Mouse (Mus musculus) urinary bladder, postnatal 4 days (tissue): ENCODE data around the gene Man2c1.
A peak's percentile ranks its signal among the peaks of the same experiment; 100 is the strongest.

Experiments
- DNase-seq, 2 experiments: peaks; one replicate each; pipeline ENCODE4 v3.0.0; 2021 to 2022; ENCODE audit warnings: low spot score in 2 of 2

The Man2c1 gene

GRCm38 (mm10) chr9:57130577-57131433, at the start of gene Man2c1:
Gene Man2c1 (plus strand): TSS chr9:57130690.
- DNase-seq, result peak; percentile 89 to 93

- no peak for DNase-seq
Observed at GRCm38 (mm10) chr9:57082236-57082635, 48.3 kb upstream of the Man2c1 start.

GRCm38 (mm10) chr9:57117261-57117755, 13.2 kb upstream of the Man2c1 start:
- no peak for DNase-seq

GRCm38 (mm10) chr9:57129641-57130040, 849 bp upstream of the Man2c1 start:
- no peak for DNase-seq

GRCm38 (mm10) chr9:57137246-57137645, 6.8 kb downstream of the Man2c1 start:
- no peak for DNase-seq

GRCm38 (mm10) chr9:57137777-57138176, 7.3 kb downstream of the Man2c1 start:
- DNase-seq, result no peak

- no peak for DNase-seq
Observed at GRCm38 (mm10) chr9:57138507-57138906, 8.0 kb downstream of the Man2c1 start.

- DNase-seq, result no peak
Observed at GRCm38 (mm10) chr9:57139110-57139509, 8.6 kb downstream of the Man2c1 start.

GRCm38 (mm10) chr9:57139571-57139970, 9.1 kb downstream of the Man2c1 start:
- DNase-seq, result no peak

GRCm38 (mm10) chr9:57141417-57142353, 11.2 kb downstream of the Man2c1 start:
- no peak for DNase-seq

- no peak for DNase-seq
Observed at GRCm38 (mm10) chr9:57143212-57143611, 12.7 kb downstream of the Man2c1 start.

GRCm38 (mm10) chr9:57144830-57145229, 14.3 kb downstream of the Man2c1 start:
- DNase-seq, result no peak

- no peak for DNase-seq
Observed at GRCm38 (mm10) chr9:57146451-57147066, 16.1 kb downstream of the Man2c1 start.

GRCm38 (mm10) chr9:57147205-57148143, 17.0 kb downstream of the Man2c1 start:
- no peak for DNase-seq

- DNase-seq, result peak; percentile 75 to 76
Observed at GRCm38 (mm10) chr9:57148144-57148878, 17.8 kb downstream of the Man2c1 start, which contains the start of gene Neil1. Gene Neil1 (minus strand): TSS chr9:57148305.

- no peak for DNase-seq
Observed at GRCm38 (mm10) chr9:57149021-57149420, 18.5 kb downstream of the Man2c1 start.

GRCm38 (mm10) chr9:57150192-57150591, 19.7 kb downstream of the Man2c1 start:
- no peak for DNase-seq

- DNase-seq, result no peak
Observed at GRCm38 (mm10) chr9:57152331-57152730, 21.8 kb downstream of the Man2c1 start.

- DNase-seq, result no peak
Observed at GRCm38 (mm10) chr9:57156383-57156782, 25.9 kb downstream of the Man2c1 start.

- no peak for DNase-seq
Observed at GRCm38 (mm10) chr9:57156823-57157222, 26.3 kb downstream of the Man2c1 start.
